In the genomic region with DNA sequence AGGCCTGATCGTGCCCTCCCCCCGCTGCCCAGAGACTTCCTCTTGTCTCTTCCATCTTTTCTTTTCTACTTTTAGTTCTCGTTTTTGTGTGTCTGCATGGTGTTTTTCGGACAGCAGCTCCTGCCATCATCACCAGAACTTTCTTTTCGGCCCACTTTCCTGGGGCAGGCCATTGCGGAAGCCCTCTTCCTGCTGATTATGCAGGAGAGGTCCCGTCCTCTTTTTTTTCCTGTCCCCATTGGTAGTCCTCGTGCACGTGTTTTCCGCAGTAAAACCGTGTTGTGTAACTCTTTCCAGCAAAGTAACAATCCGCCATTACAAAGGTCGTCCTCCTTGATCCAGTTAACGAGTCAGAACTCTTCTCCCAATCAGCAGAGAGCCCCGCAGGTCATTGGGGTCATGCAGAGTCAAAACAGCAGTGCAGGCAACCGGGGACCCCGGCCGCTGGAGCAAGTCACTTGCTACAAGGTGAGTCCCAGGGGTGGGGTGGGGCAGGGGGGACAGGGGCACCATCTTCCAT, we compare ENCODE assay signal across 26 mouse cellular contexts. TPM values are rescaled to one million over a fixed set of nuclear protein-coding genes. Genes with fewer than 3 reads are reported as not detected.
DNase-seq lines count a peak whose midpoint lies in the region; ATAC-seq and TF ChIP-seq lines count a peak whose summit lies in the region.
"Had no signal": no experiment of that assay in that cellular context is flagged by ENCODE, and none has a peak within 500 bp of the region (broad histone marks: within the 10 kb centered on the region; RNA-seq: fewer than 3 reads in every experiment).

No protein-coding gene starts in this region.

- WGBS in liver, postnatal 0 days (ENCODE audit: insufficient replicate concordance), result 61% methylated on average over 18 of the region's 18 CpGs

- peak; percentile 45 for ATAC-seq in granulocyte monocyte progenitor cell, adult 5-6 weeks (replicated peaks; ENCODE audit: poor library complexity, severe bottlenecking)
- peak; percentile 77 for ATAC-seq in liver, postnatal 0 days
- no peak for ATAC-seq in activated CD4-positive, CD25-positive, alpha-beta regulatory T cell, adult 4 months
- no peak for ATAC-seq in CD4-positive, CD25-positive, alpha-beta regulatory T cell, adult 4 months
- ATAC-seq: forebrain, embryonic 16.5 days; midbrain, embryonic 15.5 days had no signal

- peak overlapping the region; percentile 13; the same call in 1 of the 2 replicates for H3K4me3 ChIP-seq in liver, postnatal 0 days (ENCODE audit: low read depth, low read length)
- H3K4me3 ChIP-seq: erythroblast, embryonic 14.5 days; hindbrain, embryonic 10.5 days; hindbrain, embryonic 15.5 days; midbrain, embryonic 15.5 days had no signal

- no peak for TF ChIP-seq CTCF in liver, postnatal 0 days (IDR thresholded peaks at IDR 0.05; ENCODE audit: low read depth)

- no peaks in the 10 kb centered on the region for H3K27me3 ChIP-seq in liver, postnatal 0 days (ENCODE audit: insufficient read depth, low read length)
- H3K27me3 ChIP-seq: hindbrain, embryonic 15.5 days; midbrain, embryonic 15.5 days had no signal

- H3K36me3 ChIP-seq in liver, postnatal 0 days (replicated peaks; ENCODE audit: insufficient read depth, low read length), result peaks cover 93% of the 10 kb centered on the region

- H3K4me1 ChIP-seq in liver, postnatal 0 days (ENCODE audit: insufficient read depth), result no peaks in the 10 kb centered on the region
- H3K4me1 ChIP-seq: hindbrain, embryonic 10.5 days; hindbrain, embryonic 15.5 days; midbrain, embryonic 15.5 days had no signal

- DNase-seq in lung, postnatal 25 days (ENCODE audit: low spot score), result peak; percentile 14
- no peak for DNase-seq in lung, postnatal 14 days
- DNase-seq in liver, postnatal 0 days, result peak; percentile 32
- DNase-seq in layer of hippocampus, postnatal 10 days (ENCODE audit: low spot score in 2 of 2), result no peak
- DNase-seq: adrenal gland, postnatal 10 days; cerebellum, adult 2 months; cerebellum, postnatal 14 days; gastrocnemius, postnatal 10 days; heart, postnatal 14 days; kidney, adult 2 months; kidney, postnatal 36 days; layer of hippocampus, postnatal 36 days; left cerebral cortex, postnatal 4 days; lung, postnatal 10 days; right cerebral cortex, adult 18-20 months; spleen, adult 18-20 months; thymus, postnatal 14 days had no signal

- H3K9ac ChIP-seq in liver, postnatal 0 days (replicated peaks), result no peak overlapping the region
- H3K9ac ChIP-seq: hindbrain, embryonic 15.5 days; midbrain, embryonic 15.5 days had no signal

- H3K4me2 ChIP-seq in liver, postnatal 0 days (ENCODE audit: low read depth, low read length), result peak overlapping the region; percentile 35
- H3K4me2 ChIP-seq: hindbrain, embryonic 15.5 days; midbrain, embryonic 15.5 days had no signal

- no peaks in the 10 kb centered on the region for H3K9me3 ChIP-seq in liver, postnatal 0 days (ENCODE audit: low read length)
- H3K9me3 ChIP-seq: G1E; hindbrain, embryonic 10.5 days; hindbrain, embryonic 15.5 days; midbrain, embryonic 15.5 days had no signal

- TF ChIP-seq EP300 in liver, postnatal 0 days (IDR thresholded peaks at IDR 0.05; ENCODE audit: low read depth), result no peak

- H3K27ac ChIP-seq in liver, postnatal 0 days (ENCODE audit: low read depth), result peak overlapping the region; percentile 63
- H3K27ac ChIP-seq: hindbrain, embryonic 10.5 days; hindbrain, embryonic 15.5 days; midbrain, embryonic 15.5 days had no signal

RNA-seq across cellular contexts. Expression of a gene that starts 11.5 kb away (rescaled TPM):
- 42.2 and 45.3 TPM in 2 replicates for total RNA-seq in granulocyte monocyte progenitor cell, adult 5-6 weeks (2014; fragmentation: Nextera tagmentation)
- total RNA-seq in granulocyte monocyte progenitor cell, adult 5-6 weeks (2017), result 47.9 and 51.3 TPM in 2 replicates
- 18.1 and 19.3 TPM in 2 replicates for polyA plus RNA-seq in liver, postnatal 0 days (2015; fragmentation: Nextera tagmentation; extraction: Ambion mirVana)
- polyA plus RNA-seq in activated CD4-positive, CD25-positive, alpha-beta regulatory T cell, adult 4 months (2017; shearing (Covaris generic)), result 10 to 100 TPM; 13.7 to 17.7 TPM
- total RNA-seq in layer of hippocampus, postnatal 10 days (2021), result 10 to 100 TPM; 29.7 to 30.5 TPM
- 10 to 100 TPM; 15.6 to 19.6 TPM for polyA plus RNA-seq in CD4-positive, CD25-positive, alpha-beta regulatory T cell, adult 4 months (2017; shearing (Covaris generic))

RNA-seq across cellular contexts. Expression of a gene that starts 11.6 kb away (rescaled TPM):
- 9.3 and 10.5 TPM in 2 replicates for total RNA-seq in granulocyte monocyte progenitor cell, adult 5-6 weeks (2014; fragmentation: Nextera tagmentation)
- 12.8 and 14.7 TPM in 2 replicates for total RNA-seq in granulocyte monocyte progenitor cell, adult 5-6 weeks (2017)
- 4.4 and 5.5 TPM in 2 replicates for polyA plus RNA-seq in liver, postnatal 0 days (2015; fragmentation: Nextera tagmentation; extraction: Ambion mirVana)
- polyA plus RNA-seq in activated CD4-positive, CD25-positive, alpha-beta regulatory T cell, adult 4 months (2017; shearing (Covaris generic)), result 10 to 100 TPM in 1 of 2 experiments, 1 to 10 TPM in 1; 7.0 to 18.0 TPM
- 10 to 100 TPM; 13.7 to 15.0 TPM for total RNA-seq in layer of hippocampus, postnatal 10 days (2021)
- polyA plus RNA-seq in CD4-positive, CD25-positive, alpha-beta regulatory T cell, adult 4 months (2017; shearing (Covaris generic)), result 10 to 100 TPM; 13.6 to 28.7 TPM

RNA-seq across cellular contexts. Expression of a gene that starts 13.3 kb away (rescaled TPM):
- total RNA-seq in granulocyte monocyte progenitor cell, adult 5-6 weeks (2014; fragmentation: Nextera tagmentation), result 372 and 531 TPM in 2 replicates
- 127 and 170 TPM in 2 replicates for total RNA-seq in granulocyte monocyte progenitor cell, adult 5-6 weeks (2017)
- 411 and 425 TPM in 2 replicates for polyA plus RNA-seq in liver, postnatal 0 days (2015; fragmentation: Nextera tagmentation; extraction: Ambion mirVana)
- 100 to 1,000 TPM; 418 to 445 TPM for polyA plus RNA-seq in activated CD4-positive, CD25-positive, alpha-beta regulatory T cell, adult 4 months (2017; shearing (Covaris generic))
- 100 to 1,000 TPM; 318 to 327 TPM for total RNA-seq in layer of hippocampus, postnatal 10 days (2021)
- 100 to 1,000 TPM; 320 to 390 TPM for polyA plus RNA-seq in CD4-positive, CD25-positive, alpha-beta regulatory T cell, adult 4 months (2017; shearing (Covaris generic))

RNA-seq across cellular contexts. Expression of a gene that starts 23.1 kb away (rescaled TPM):
- total RNA-seq in granulocyte monocyte progenitor cell, adult 5-6 weeks (2014; fragmentation: Nextera tagmentation), result 1.6 and 6.2 TPM in 2 replicates
- 20.8 and 21.1 TPM in 2 replicates for total RNA-seq in granulocyte monocyte progenitor cell, adult 5-6 weeks (2017)
- polyA plus RNA-seq in liver, postnatal 0 days (2015; fragmentation: Nextera tagmentation; extraction: Ambion mirVana), result 5.0 and 5.5 TPM in 2 replicates
- 10 to 100 TPM; 16.7 to 20.3 TPM for polyA plus RNA-seq in activated CD4-positive, CD25-positive, alpha-beta regulatory T cell, adult 4 months (2017; shearing (Covaris generic))
- 1 to 10 TPM; 9.4 to 9.9 TPM for total RNA-seq in layer of hippocampus, postnatal 10 days (2021)
- polyA plus RNA-seq in CD4-positive, CD25-positive, alpha-beta regulatory T cell, adult 4 months (2017; shearing (Covaris generic)), result 10 to 100 TPM; 19.0 to 30.4 TPM

RNA-seq across cellular contexts. Expression of a gene that starts 25.8 kb away (rescaled TPM):
- 6.8 and 8.5 TPM in 2 replicates for total RNA-seq in granulocyte monocyte progenitor cell, adult 5-6 weeks (2014; fragmentation: Nextera tagmentation)
- total RNA-seq in granulocyte monocyte progenitor cell, adult 5-6 weeks (2017), result 7.9 and 10.1 TPM in 2 replicates
- polyA plus RNA-seq in liver, postnatal 0 days (2015; fragmentation: Nextera tagmentation; extraction: Ambion mirVana), result 2.8 and 3.8 TPM in 2 replicates
- 1 to 10 TPM; 4.8 to 6.0 TPM for polyA plus RNA-seq in activated CD4-positive, CD25-positive, alpha-beta regulatory T cell, adult 4 months (2017; shearing (Covaris generic))
- total RNA-seq in layer of hippocampus, postnatal 10 days (2021), result 10 to 100 TPM; 14.3 to 14.8 TPM
- polyA plus RNA-seq in CD4-positive, CD25-positive, alpha-beta regulatory T cell, adult 4 months (2017; shearing (Covaris generic)), result 10 to 100 TPM in 1 of 2 experiments, 1 to 10 TPM in 1; 7.5 to 13.7 TPM

Comparison
In these comparisons a context has a peak if more than half of its experiments do, and no peak if none do; other contexts are left out.
1. DNase-seq: peak in lung, postnatal 25 days (single experiment) and liver, postnatal 0 days (single experiment); none in lung, postnatal 14 days (single experiment) and layer of hippocampus, postnatal 10 days (0 of 2).
2. ATAC-seq: peak in granulocyte monocyte progenitor cell, adult 5-6 weeks (single experiment) and liver, postnatal 0 days (single experiment); none in activated CD4-positive, CD25-positive, alpha-beta regulatory T cell, adult 4 months (single experiment) and CD4-positive, CD25-positive, alpha-beta regulatory T cell, adult 4 months (single experiment).